Mouse (Mus musculus) liver, adult 2 months (tissue): ENCODE measurements at regions not wholly inside any gene's neighbourhood (a gene's known extent, or its start where the extent isn't known, plus 50 kb on each side); places are given as distances from the start of the nearest gene placed in this dataset.

Experiments
- DNase-seq: peaks from one replicate; pipeline ENCODE4 v3.0.0-alpha.2; 2011; ENCODE audit warnings: low read depth, low spot score; ENCODE audit errors: extremely low read depth
- H3K27ac ChIP-seq: fragments of 200-500 bp; replicated peaks from 2 replicates; pipeline ENCODE4 v1.5.1; 2012; ENCODE audit warnings: low read depth, mild to moderate bottlenecking, control low read depth, inconsistent platforms, low read length; ENCODE audit not compliant: insufficient read depth
- H3K27me3 ChIP-seq: fragments of 200-500 bp; 2 replicates; pipeline ENCODE4 v1.6.1; 2012; ENCODE audit warnings: mild to moderate bottlenecking, moderate library complexity, low read length, inconsistent platforms; ENCODE audit not compliant: control insufficient read depth, insufficient read depth
- H3K36me3 ChIP-seq: fragments of 200-500 bp; 2 replicates; pipeline ENCODE4 v1.6.1; 2012; ENCODE audit warnings: low read length, inconsistent platforms; ENCODE audit not compliant: control insufficient read depth, insufficient read depth
- H3K4me1 ChIP-seq: fragments of 200-500 bp; 2 replicates; pipeline ENCODE4 v1.6.1; 2011; ENCODE audit warnings: low read length; ENCODE audit not compliant: control insufficient read depth, insufficient read depth
- H3K4me3 ChIP-seq: fragments of 200-500 bp; 2 replicates; pipeline ENCODE4 v1.5.1; 2011; ENCODE audit warnings: low read depth, mild to moderate bottlenecking, control low read depth, low read length, moderate library complexity; ENCODE audit not compliant: insufficient read depth
- H3K79me2 ChIP-seq: fragments of 200-500 bp; 2 replicates; pipeline ENCODE4 v1.6.1; 2012; ENCODE audit warnings: inconsistent platforms, mild to moderate bottlenecking, low read length, moderate library complexity; ENCODE audit not compliant: control insufficient read depth, insufficient read depth
- H3K9ac ChIP-seq: fragments of 200-500 bp; 2 replicates; pipeline ENCODE4 v1.6.1; 2012; ENCODE audit warnings: low read depth, mild to moderate bottlenecking, control low read depth, inconsistent platforms, low read length
- CTCF ChIP-seq: fragments of 200-500 bp; IDR thresholded peaks from 2 replicates; pipeline ENCODE4 v1.5.1; 2011; ENCODE audit warnings: low read depth, low read length, control low read depth
- POLR2A ChIP-seq: fragments of 200-500 bp; IDR thresholded peaks from 2 replicates; pipeline ENCODE4 v1.6.1; 2011; ENCODE audit warnings: low read length, control low read depth; ENCODE audit not compliant: insufficient read depth; ENCODE audit errors: extremely low read depth
- WGBS: fragments of 180-500 bp; shearing (Covaris S2); methylation state at CpG from one replicate; pipeline ENCODE4 v1.1.7; 2018; 5-methylcytosine and 5-hydroxymethylcytosine counted together

DNA sequence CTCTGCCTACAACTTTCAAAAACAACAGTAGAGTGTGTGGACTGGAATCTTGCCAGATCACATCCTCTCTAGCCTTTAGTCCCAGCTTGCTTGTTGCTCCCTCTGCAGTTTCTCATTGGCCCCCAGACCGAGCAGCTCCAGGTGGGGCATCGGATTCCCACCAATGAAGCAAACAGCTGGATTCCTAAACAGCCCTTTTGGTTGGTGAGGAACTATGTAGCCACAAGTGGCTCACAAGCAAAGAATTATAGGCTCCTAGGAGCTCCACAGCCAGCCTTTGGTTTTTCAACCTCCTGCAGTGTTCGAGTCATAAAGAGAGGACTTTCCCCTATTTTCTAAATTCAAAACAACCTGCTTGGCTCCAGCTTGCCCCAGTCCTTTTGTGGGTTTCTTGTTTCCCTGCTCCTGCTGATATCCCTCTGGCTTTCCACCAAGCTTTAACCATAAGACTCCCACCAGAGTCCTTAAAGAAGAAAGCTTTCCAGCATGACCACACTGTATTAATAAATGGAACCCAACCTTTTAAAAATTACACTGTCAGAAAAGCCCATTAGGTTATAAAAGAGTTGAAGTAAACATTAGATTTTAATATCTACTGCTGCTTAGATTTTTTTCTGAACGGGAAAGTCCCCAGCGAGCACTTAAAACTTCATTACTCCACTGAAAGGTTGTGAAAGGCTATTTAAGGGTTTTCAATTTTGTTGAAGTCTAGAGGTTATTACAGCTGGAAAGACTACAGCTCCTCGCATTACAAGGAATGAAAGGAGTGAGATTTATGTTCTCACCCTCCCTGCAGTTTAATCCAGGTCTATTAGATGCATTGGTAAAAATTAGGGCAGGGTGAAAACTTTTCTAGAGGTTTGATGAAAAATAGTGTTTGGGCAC, 677.8 kb upstream of the Tmpo start:
- 63% methylated on average over 6 of the region's 6 CpGs for WGBS
- Histone ChIP-seq H3K36me3 (no peaks in the 10 kb centered on the region), H3K4me3 (no peak overlapping the region), H3K4me1 (no peaks in the 10 kb centered on the region), H3K79me2 (no peaks in the 10 kb centered on the region), H3K27me3 (no peaks in the 10 kb centered on the region), H3K9ac (no peak overlapping the region), H3K27ac (no peak overlapping the region)
- no peak for DNase-seq
- TF ChIP-seq CTCF (no peak), POLR2A (no peak)

DNA sequence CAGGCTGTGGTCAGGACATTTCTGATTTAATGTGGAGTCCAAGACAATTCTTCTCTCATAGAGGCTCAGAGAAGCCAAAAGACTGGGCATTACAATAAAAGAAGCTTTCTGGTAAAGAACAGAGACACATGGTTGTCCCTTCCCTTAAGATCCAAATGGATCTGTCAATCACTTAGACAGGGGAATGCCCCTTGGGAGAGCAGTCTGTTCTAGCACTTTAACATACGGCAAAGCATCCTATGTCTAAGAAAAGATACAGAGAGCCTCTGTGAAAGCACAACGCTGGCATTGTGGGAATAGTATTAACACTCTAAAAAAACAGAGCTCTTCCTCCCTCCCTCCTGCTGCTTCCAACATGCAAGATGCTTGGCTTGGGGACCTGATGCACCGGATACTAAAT, 646.0 kb upstream of the Tmpo start:
- TF ChIP-seq POLR2A: no peak
- no peak for TF ChIP-seq CTCF
- no peaks in the 10 kb centered on the region for H3K4me1 ChIP-seq
- H3K36me3 ChIP-seq: no peaks in the 10 kb centered on the region
- H3K27me3 ChIP-seq: no peaks in the 10 kb centered on the region
- H3K79me2 ChIP-seq: no peaks in the 10 kb centered on the region
- no peak overlapping the region for H3K9ac ChIP-seq
- WGBS: 82% methylated on average over 3 of the region's 3 CpGs
- no peak overlapping the region for H3K27ac ChIP-seq
- H3K4me3 ChIP-seq: no peak overlapping the region
- DNase-seq: no peak

DNA sequence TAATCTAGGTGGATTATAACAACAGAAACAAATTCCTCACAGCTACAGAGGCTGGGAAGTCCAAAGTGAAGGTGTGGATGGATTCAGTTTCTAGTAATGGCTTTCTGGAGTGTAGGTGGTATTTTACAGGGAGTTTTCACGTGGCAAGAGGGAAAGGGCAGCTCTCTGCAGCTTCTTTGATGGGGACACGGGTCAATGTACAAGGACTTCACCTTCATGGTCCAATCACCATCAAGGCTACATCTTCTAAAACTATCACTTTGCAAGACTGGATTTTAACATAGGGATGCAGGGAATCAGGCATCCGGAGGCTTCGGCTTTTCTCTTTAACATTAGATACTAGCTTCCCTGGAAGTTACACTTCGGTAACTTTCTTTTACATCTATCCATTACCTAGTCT, 642.4 kb upstream of the Tmpo start:
- no peak overlapping the region for H3K4me3 ChIP-seq
- DNase-seq: no peak
- H3K27me3 ChIP-seq: no peaks in the 10 kb centered on the region
- TF ChIP-seq POLR2A: no peak
- TF ChIP-seq CTCF: no peak
- H3K4me1 ChIP-seq: no peaks in the 10 kb centered on the region
- 84% methylated on average over 5 of the region's 5 CpGs for WGBS
- H3K36me3 ChIP-seq: no peaks in the 10 kb centered on the region
- no peak overlapping the region for H3K9ac ChIP-seq
- H3K27ac ChIP-seq: no peak overlapping the region
- no peaks in the 10 kb centered on the region for H3K79me2 ChIP-seq

DNA sequence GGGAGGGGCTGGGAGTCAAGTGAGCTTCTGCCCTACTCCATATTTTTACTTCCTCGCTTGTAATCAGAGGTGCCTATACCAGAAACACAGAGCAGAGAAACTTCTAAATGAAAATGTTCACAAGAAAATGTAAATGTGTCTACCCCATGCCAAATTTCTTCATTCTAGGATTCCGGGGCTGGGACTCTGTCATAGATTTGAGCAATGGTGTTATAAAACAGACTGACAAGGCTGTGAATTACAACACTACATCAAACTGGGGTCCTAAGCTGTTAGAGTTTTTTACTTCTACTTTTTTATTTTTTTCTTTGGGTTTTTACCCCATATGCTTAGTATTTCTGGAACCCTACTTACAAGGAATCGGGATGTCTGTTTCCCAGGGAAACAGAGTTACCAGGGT, 623.8 kb upstream of the Tmpo start:
- no peak for DNase-seq
- Histone ChIP-seq H3K9ac (no peak overlapping the region), H3K36me3 (no peaks in the 10 kb centered on the region), H3K27me3 (no peaks in the 10 kb centered on the region), H3K27ac (no peak overlapping the region), H3K4me1 (no peaks in the 10 kb centered on the region), H3K79me2 (no peaks in the 10 kb centered on the region), H3K4me3 (no peak overlapping the region)
- TF ChIP-seq CTCF (no peak), POLR2A (no peak)
- WGBS: 89% methylated on average over 3 of the region's 3 CpGs
